Mouse (Mus musculus) kidney, adult 2 months (tissue): ENCODE results near the gene Cdh13.

Source experiments
- CTCF ChIP-seq: fragments of 200-500 bp; conservative IDR thresholded peaks from 2 replicates; pipeline ENCODE4 v1.5.1; 2011; ENCODE audit warnings: low read depth, mild to moderate bottlenecking, control low read depth, low read length, moderate library complexity, mixed read lengths; ENCODE audit not compliant: insufficient read depth, insufficient read length
- POLR2A ChIP-seq: fragments of 200-500 bp; IDR thresholded peaks from one replicate; pipeline ENCODE4 v1.6.1; 2011; ENCODE audit warnings: low read depth, low read length, control low read depth

DNA sequence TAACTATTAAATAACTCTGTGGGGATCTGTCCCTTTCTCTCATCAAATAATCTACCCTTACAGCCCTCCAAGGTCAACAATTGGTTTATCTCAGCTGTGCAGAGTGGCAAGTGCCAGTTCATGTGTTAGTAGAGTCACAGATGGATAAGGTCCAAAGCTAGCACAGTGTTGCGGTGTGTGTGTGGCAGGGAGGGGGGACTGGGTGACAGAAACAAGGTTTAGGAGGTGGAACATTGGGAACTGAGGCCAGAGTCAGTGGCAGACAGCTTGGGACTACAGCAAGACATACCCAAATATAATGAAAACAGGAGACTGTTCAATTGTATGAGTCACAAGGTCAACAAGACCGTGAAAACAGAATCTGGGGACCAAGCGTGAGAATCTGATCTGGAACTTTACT, 171.7 kb downstream of the Cdh13 start:
- no peak for TF ChIP-seq CTCF
- TF ChIP-seq POLR2A = no peak
